Comparison of ENCODE assay signal across 24 mouse cellular contexts in genomic region chr6:134817051-134817928, GRCm38 (mm10). TPM values are rescaled to one million over a fixed set of nuclear protein-coding genes. Genes with fewer than 3 reads are reported as not detected.
DNase-seq lines count a peak whose midpoint lies in the region; TF ChIP-seq lines count a peak whose summit lies in the region.
"Had no signal": no experiment of that assay in that cellular context is flagged by ENCODE, and none has a peak within 500 bp of the region (broad histone marks: within the 10 kb centered on the region; RNA-seq: fewer than 3 reads in every experiment).

No protein-coding gene starts in this region.

- peak; percentile 68 for DNase-seq in 3134 (ENCODE audit: extremely low read depth, insufficient read length, low spot score)
- DNase-seq in 3T3-L1 (ENCODE audit: low read depth, low spot score) = peak; percentile 72
- DNase-seq in brain, adult 2 months (ENCODE audit: low read depth, low spot score) = peak; percentile 33
- no peak for DNase-seq in kidney, adult 18-20 months
- DNase-seq in left cerebral cortex, adult 18-20 months (ENCODE audit: low spot score in 2 of 2) = no peak
- DNase-seq in gastrocnemius, adult 18-20 months (ENCODE audit: low spot score) = no peak
- DNase-seq: adrenal gland, postnatal 10 days; cerebellum, adult 8-10 months; kidney, adult 11 months; kidney, postnatal 4 days; layer of hippocampus, adult 9-11 months; left cerebral cortex, postnatal 4 days; liver, embryonic 13.5 days; lung, adult 2 months; retina, postnatal 1 day; right cerebral cortex, postnatal 25 days; spleen, adult 18-20 months; thymus, postnatal 4 days had no signal

- no peaks in the 10 kb centered on the region for H3K79me2 ChIP-seq in myocyte (ENCODE audit: control insufficient read depth, insufficient read depth)

- no peak for TF ChIP-seq POLR2A in myocyte (IDR thresholded peaks at IDR 0.05; ENCODE audit: insufficient read length, low read depth)

- peak overlapping the region; percentile 38 for H3K4me2 ChIP-seq in myocyte (ENCODE audit: low read depth)
- H3K4me2 ChIP-seq: forebrain, embryonic 12.5 days; liver, embryonic 13.5 days; midbrain, embryonic 12.5 days had no signal

- no peaks in the 10 kb centered on the region for H3K27me3 ChIP-seq in myocyte (ENCODE audit: control insufficient read depth, insufficient read depth, insufficient read length)
- H3K27me3 ChIP-seq: forebrain, embryonic 12.5 days; liver, embryonic 13.5 days; midbrain, embryonic 12.5 days had no signal

- no peaks in the 10 kb centered on the region for H3K36me3 ChIP-seq in myocyte (ENCODE audit: control insufficient read depth, insufficient read depth)
- H3K36me3 ChIP-seq: forebrain, embryonic 12.5 days; hindbrain, embryonic 10.5 days; liver, embryonic 13.5 days; midbrain, embryonic 12.5 days had no signal

- H3ac ChIP-seq in myocyte (ENCODE audit: control insufficient read depth, insufficient read length) = no peak overlapping the region

- H3K4me3 ChIP-seq in myocyte = no peak overlapping the region
- H3K4me3 ChIP-seq: erythroblast, embryonic 14.5 days; forebrain, embryonic 12.5 days; hindbrain, embryonic 10.5 days; left cerebral cortex, adult 2 months; liver, embryonic 13.5 days; midbrain, embryonic 12.5 days had no signal

TF ChIP-seq in myocyte, 11 proteins besides CTCF, POLR2A, EP300 and RAD21:
- TF ChIP-seq TCF12 (IDR thresholded peaks at IDR 0.05; ENCODE audit: insufficient read depth, poor library complexity, severe bottlenecking) (peak; percentile 28), MYOD1 (IDR thresholded peaks at IDR 0.05; ENCODE audit: control insufficient read depth in 1 of 3, insufficient read length in 2 of 3, low read depth in 2 of 3) (peak in 2 of 3 experiments; percentile 24 to 62), SRF (IDR thresholded peaks at IDR 0.05; ENCODE audit: control insufficient read depth, insufficient read length, low read depth) (no peak)

RNA-seq across cellular contexts. Expression of gene Crebl2, which starts 12.7 kb away (rescaled TPM):
- polyA plus RNA-seq in myocyte (2012; fragmentation: generic; extraction: Trizol) = 1.5 TPM
- 10 to 100 TPM; 51.8 TPM for total RNA-seq in left cerebral cortex, adult 18-20 months (2021)
- 10 to 100 TPM; 12.4 to 14.2 TPM for total RNA-seq in gastrocnemius, adult 18-20 months (2021)

RNA-seq across cellular contexts. Expression of gene Dusp16, which starts 24.9 kb away (rescaled TPM):
- 4.8 TPM for polyA plus RNA-seq in myocyte (2012; fragmentation: generic; extraction: Trizol)
- 1 to 10 TPM; 9.5 to 9.8 TPM for total RNA-seq in left cerebral cortex, adult 18-20 months (2021)
- 10 to 100 TPM; 12.2 to 16.7 TPM for total RNA-seq in gastrocnemius, adult 18-20 months (2021)

Comparison
In these comparisons a context has a peak if more than half of its experiments do, and no peak if none do; other contexts are left out.
1. DNase-seq: peak in 3134 (single experiment), 3T3-L1 (single experiment) and brain, adult 2 months (single experiment); none in kidney, adult 18-20 months (single experiment), left cerebral cortex, adult 18-20 months (0 of 2) and gastrocnemius, adult 18-20 months (single experiment).